Mouse (Mus musculus): ENCODE data around the gene Cdkal1. TPM values are rescaled to one million over a fixed set of nuclear protein-coding genes. Genes with fewer than 3 reads are reported as not detected.

Cdkal1 gene
- polyA plus RNA-seq, 1 experiment, result 0.55 TPM

- no peak overlapping the region for H3K27ac ChIP-seq (ENCODE audit: insufficient read depth, low read depth, low read length)
- WGBS, result 92% methylated on average over 7 of the region's 7 CpGs
- TF ChIP-seq POLR2A (IDR thresholded peaks at IDR 0.05; ENCODE audit: low read depth, low read length) (no peak), CTCF (IDR thresholded peaks at IDR 0.05; ENCODE audit: extremely low read depth, insufficient read length, insufficient replicate concordance, low read depth, low read length) (no peak)
These were observed 227.9 kb downstream of the Cdkal1 start for GRCm38 (mm10) chr13:29627438-29628124.

GRCm38 (mm10) chr13:29624929-29625328 is 230.5 kb downstream of the Cdkal1 start:
- Histone ChIP-seq H3K4me1 (ENCODE audit: control insufficient read depth, insufficient read depth, insufficient read length, low read length) (no peaks in the 10 kb centered on the region), H3K27ac (ENCODE audit: insufficient read depth, low read depth, low read length) (no peak overlapping the region), H3K27me3 (ENCODE audit: control insufficient read depth, insufficient read depth, low read length) (no peaks in the 10 kb centered on the region), H3K4me3 (ENCODE audit: low read depth, low read length) (no peak overlapping the region), H3K36me3 (ENCODE audit: control insufficient read depth, insufficient read depth, low read length) (no peaks in the 10 kb centered on the region)
- no peak for TF ChIP-seq CTCF (IDR thresholded peaks at IDR 0.05; ENCODE audit: extremely low read depth, insufficient read length, insufficient replicate concordance, low read depth, low read length)
- no peak for TF ChIP-seq POLR2A (IDR thresholded peaks at IDR 0.05; ENCODE audit: low read depth, low read length)
- 75% methylated on average over 1 of the region's 1 CpGs for WGBS

More at GRCm38 (mm10) chr13:29627438-29628124, 227.9 kb downstream of the Cdkal1 start:
- Histone ChIP-seq H3K4me1 (ENCODE audit: control insufficient read depth, insufficient read depth, insufficient read length, low read length) (no peaks in the 10 kb centered on the region), H3K27me3 (ENCODE audit: control insufficient read depth, insufficient read depth, low read length) (no peaks in the 10 kb centered on the region), H3K36me3 (ENCODE audit: control insufficient read depth, insufficient read depth, low read length) (no peaks in the 10 kb centered on the region), H3K4me3 (ENCODE audit: low read depth, low read length) (no peak overlapping the region)

GRCm38 (mm10) chr13:29623636-29624239 is 231.7 kb downstream of the Cdkal1 start:
- H3K36me3 ChIP-seq (ENCODE audit: control insufficient read depth, insufficient read depth, low read length), result no peaks in the 10 kb centered on the region
- no peaks in the 10 kb centered on the region for H3K27me3 ChIP-seq (ENCODE audit: control insufficient read depth, insufficient read depth, low read length)
- TF ChIP-seq POLR2A (IDR thresholded peaks at IDR 0.05; ENCODE audit: low read depth, low read length) (no peak), CTCF (IDR thresholded peaks at IDR 0.05; ENCODE audit: extremely low read depth, insufficient read length, insufficient replicate concordance, low read depth, low read length) (no peak)
- H3K4me1 ChIP-seq (ENCODE audit: control insufficient read depth, insufficient read depth, insufficient read length, low read length), result no peaks in the 10 kb centered on the region
- no peak overlapping the region for H3K4me3 ChIP-seq (ENCODE audit: low read depth, low read length)
- WGBS, result 84% methylated on average over 1 of the region's 1 CpGs
- H3K27ac ChIP-seq (ENCODE audit: insufficient read depth, low read depth, low read length), result no peak overlapping the region

- 83% methylated on average over 7 of the region's 7 CpGs for WGBS
- H3K4me1 ChIP-seq (ENCODE audit: control insufficient read depth, insufficient read depth, insufficient read length, low read length), result no peaks in the 10 kb centered on the region
- no peak for TF ChIP-seq CTCF (IDR thresholded peaks at IDR 0.05; ENCODE audit: extremely low read depth, insufficient read length, insufficient replicate concordance, low read depth, low read length)
- no peak for TF ChIP-seq POLR2A (IDR thresholded peaks at IDR 0.05; ENCODE audit: low read depth, low read length)
These were observed 233.6 kb downstream of the Cdkal1 start for GRCm38 (mm10) chr13:29621881-29622280.

GRCm38 (mm10) chr13:29621363-29621762 is 234.1 kb downstream of the Cdkal1 start:
- WGBS, result 94% methylated on average over 1 of the region's 1 CpGs
- Histone ChIP-seq H3K27me3 (ENCODE audit: control insufficient read depth, insufficient read depth, low read length) (no peaks in the 10 kb centered on the region), H3K36me3 (ENCODE audit: control insufficient read depth, insufficient read depth, low read length) (no peaks in the 10 kb centered on the region), H3K27ac (ENCODE audit: insufficient read depth, low read depth, low read length) (no peak overlapping the region), H3K4me3 (ENCODE audit: low read depth, low read length) (no peak overlapping the region), H3K4me1 (ENCODE audit: control insufficient read depth, insufficient read depth, insufficient read length, low read length) (no peaks in the 10 kb centered on the region)
- TF ChIP-seq CTCF (IDR thresholded peaks at IDR 0.05; ENCODE audit: extremely low read depth, insufficient read length, insufficient replicate concordance, low read depth, low read length) (no peak), POLR2A (IDR thresholded peaks at IDR 0.05; ENCODE audit: low read depth, low read length) (no peak)

More at GRCm38 (mm10) chr13:29621881-29622280, 233.6 kb downstream of the Cdkal1 start:
- no peaks in the 10 kb centered on the region for H3K27me3 ChIP-seq (ENCODE audit: control insufficient read depth, insufficient read depth, low read length)
- no peak overlapping the region for H3K4me3 ChIP-seq (ENCODE audit: low read depth, low read length)
- no peaks in the 10 kb centered on the region for H3K36me3 ChIP-seq (ENCODE audit: control insufficient read depth, insufficient read depth, low read length)
- no peak overlapping the region for H3K27ac ChIP-seq (ENCODE audit: insufficient read depth, low read depth, low read length)

GRCm38 (mm10) chr13:29620826-29621225 is 234.6 kb downstream of the Cdkal1 start:
- Histone ChIP-seq H3K27me3 (ENCODE audit: control insufficient read depth, insufficient read depth, low read length) (no peaks in the 10 kb centered on the region), H3K27ac (ENCODE audit: insufficient read depth, low read depth, low read length) (no peak overlapping the region), H3K36me3 (ENCODE audit: control insufficient read depth, insufficient read depth, low read length) (no peaks in the 10 kb centered on the region), H3K4me3 (ENCODE audit: low read depth, low read length) (no peak overlapping the region), H3K4me1 (ENCODE audit: control insufficient read depth, insufficient read depth, insufficient read length, low read length) (no peaks in the 10 kb centered on the region)
- TF ChIP-seq POLR2A (IDR thresholded peaks at IDR 0.05; ENCODE audit: low read depth, low read length) (no peak), CTCF (IDR thresholded peaks at IDR 0.05; ENCODE audit: extremely low read depth, insufficient read length, insufficient replicate concordance, low read depth, low read length) (no peak)
- 84% methylated on average over 7 of the region's 7 CpGs for WGBS

GRCm38 (mm10) chr13:29616654-29617171 is 238.8 kb downstream of the Cdkal1 start:
- no peak overlapping the region for H3K4me3 ChIP-seq (ENCODE audit: low read depth, low read length)
- no peak overlapping the region for H3K27ac ChIP-seq (ENCODE audit: insufficient read depth, low read depth, low read length)
- no peaks in the 10 kb centered on the region for H3K36me3 ChIP-seq (ENCODE audit: control insufficient read depth, insufficient read depth, low read length)
- TF ChIP-seq POLR2A (IDR thresholded peaks at IDR 0.05; ENCODE audit: low read depth, low read length), result no peak
- no peak for TF ChIP-seq CTCF (IDR thresholded peaks at IDR 0.05; ENCODE audit: extremely low read depth, insufficient read length, insufficient replicate concordance, low read depth, low read length)
- H3K4me1 ChIP-seq (ENCODE audit: control insufficient read depth, insufficient read depth, insufficient read length, low read length), result no peaks in the 10 kb centered on the region
- 95% methylated on average over 3 of the region's 3 CpGs for WGBS
- no peaks in the 10 kb centered on the region for H3K27me3 ChIP-seq (ENCODE audit: control insufficient read depth, insufficient read depth, low read length)

All from small intestine, adult 2 months (tissue).